Mouse (Mus musculus) c-Kit-positive CD71-positive TER-119-negative erythroid progenitor cells, embryonic 14.5 days (primary cell): ENCODE results near the gene Scg3.
"Not testable (repeated sequence)": the region's sequence is repeated elsewhere in the genome, so short reads cannot be mapped to it uniquely, and the experiment has no call there.

Experiments used
- DNase-seq: peaks from one replicate; pipeline ENCODE4 v3.0.0-alpha.2; 2013; ENCODE audit warnings: low read depth

Scg3 gene

DNA sequence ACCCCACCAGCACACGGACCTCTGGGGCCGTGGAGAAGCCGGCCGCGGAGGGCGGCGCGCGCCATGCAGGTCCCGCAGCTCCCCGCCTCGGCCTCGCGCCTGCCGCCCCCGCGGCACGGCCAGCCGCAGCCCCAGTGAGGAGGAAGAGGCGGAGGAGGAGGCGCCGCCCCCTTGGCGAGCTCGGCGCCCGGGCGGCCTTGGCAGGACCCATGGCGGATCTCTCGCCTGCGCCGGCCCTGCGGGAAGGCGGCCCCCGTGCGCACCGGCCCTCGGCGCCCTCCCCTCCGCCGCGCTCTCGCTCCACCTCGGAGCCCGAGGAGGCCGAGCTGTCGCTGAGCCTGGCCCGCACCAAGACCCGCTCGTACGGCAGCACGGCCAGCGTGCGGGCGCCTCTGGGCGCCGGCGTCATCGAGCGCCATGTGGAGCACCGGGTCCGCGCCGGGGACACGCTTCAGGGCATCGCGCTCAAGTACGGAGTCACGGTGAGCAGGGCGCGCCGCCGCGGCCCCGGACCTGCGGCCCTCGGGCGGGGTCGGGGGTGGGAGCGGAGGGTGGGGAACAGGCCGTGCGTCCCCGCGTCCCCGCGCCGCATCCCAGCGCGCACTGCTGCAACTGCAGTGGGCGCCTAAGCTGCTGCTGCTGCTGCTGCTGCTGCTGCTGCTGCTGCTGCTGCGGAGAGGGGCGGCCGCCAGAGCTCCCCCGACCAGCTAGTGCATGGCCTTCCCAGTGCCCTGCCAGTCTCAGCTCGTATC is 58.1 kb downstream of the Scg3 start, which contains the start of gene Lysmd2:
Gene Lysmd2 (plus strand): TSS at position 186 of the 752 bp plus-strand sequence.
- no peak for DNase-seq

DNA sequence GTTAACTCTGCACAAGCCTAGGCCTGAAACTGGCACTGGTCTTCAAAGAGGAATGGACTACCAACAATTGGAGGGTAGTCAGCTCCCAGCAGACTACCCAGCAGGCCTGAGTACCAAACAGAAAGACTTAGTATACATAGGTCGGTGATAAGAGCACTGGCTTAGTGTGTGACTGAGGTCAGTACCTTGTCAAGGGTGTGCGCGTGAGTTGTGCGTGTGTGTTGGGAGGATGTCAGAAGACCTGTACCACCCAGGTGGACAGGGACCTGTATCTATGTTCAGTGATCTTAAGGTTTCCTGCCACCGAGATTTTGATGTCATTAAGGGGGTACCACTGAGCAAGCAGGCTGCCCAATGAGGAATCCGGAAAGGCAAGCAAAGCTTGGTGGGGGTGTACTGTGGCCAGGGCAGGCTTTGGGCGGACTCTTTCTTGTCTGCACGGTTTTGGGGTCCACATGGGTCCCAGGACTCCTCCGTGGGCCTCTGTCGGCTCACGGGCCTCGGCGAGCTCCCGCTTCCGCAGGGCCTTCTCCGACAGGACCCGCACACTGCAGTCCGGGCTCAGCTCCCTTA is 58.8 kb downstream of the Scg3 start:
- no peak for DNase-seq

DNA sequence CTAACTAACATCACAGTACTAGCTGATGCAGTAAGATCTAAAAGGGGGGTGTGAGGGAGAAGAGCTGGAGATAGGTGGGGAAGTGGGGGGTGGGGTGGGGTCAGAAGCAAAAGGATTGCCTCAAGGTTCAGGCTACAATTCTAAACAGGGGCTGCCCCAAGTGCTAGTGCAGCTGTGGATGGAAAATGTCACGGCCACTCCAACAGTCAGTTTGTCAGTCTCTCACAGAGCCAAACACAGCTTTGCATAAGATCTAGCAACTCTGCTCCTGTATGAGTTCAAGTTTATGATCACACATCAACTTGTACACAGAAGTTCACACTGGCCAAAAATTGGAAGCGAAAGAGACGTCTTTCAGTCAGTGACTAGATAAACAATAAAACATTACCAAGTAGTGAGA is 62.4 kb downstream of the Scg3 start:
- no peak for DNase-seq

DNA sequence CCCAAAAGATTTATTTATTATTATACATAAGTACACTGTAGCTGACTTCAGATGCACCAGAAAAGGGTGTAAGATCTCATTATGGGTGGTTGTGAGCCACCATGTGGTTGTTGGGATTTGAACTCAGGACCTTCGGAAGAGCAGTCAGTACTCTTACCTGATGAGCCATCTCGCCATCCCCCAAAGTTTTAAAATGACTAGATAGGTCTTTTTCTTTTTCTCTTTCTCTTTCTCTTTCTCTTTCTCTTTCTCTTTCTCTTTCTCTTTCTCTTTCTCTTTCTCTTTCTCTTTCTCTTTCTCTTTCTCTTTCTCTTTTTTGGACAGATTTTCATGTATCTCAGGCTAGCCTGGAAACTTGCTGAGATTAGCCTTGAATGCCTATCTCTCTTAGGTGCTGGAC is 64.1 kb downstream of the Scg3 start:
- not testable (repeated sequence) for DNase-seq

DNA sequence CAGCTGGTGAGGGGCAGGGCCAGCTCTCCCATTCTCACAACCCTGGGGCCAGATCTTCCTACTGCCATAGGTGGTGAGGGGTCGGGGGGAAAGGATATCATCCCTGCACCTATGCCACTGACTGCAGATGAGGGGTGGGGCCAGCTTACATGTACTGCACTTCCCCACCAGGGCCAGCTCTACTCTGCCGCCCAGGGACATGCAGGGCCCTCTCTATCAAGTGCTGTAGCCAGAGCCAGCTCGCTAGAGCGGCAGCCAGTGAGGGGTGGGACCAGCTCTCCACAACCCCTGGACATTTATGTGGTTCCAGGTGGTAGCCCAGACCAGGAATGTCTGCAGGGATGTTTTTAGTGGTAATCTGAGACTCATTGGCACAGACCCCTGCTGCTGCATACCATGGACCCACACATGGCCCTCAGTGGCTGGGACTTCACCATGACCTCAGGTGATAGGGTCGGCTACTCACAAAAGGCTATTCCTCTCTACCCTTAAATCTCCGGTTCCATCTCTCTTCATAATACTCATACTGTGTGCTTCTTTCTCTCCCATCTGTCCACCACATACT is 64.9 kb downstream of the Scg3 start:
- no peak for DNase-seq

DNA sequence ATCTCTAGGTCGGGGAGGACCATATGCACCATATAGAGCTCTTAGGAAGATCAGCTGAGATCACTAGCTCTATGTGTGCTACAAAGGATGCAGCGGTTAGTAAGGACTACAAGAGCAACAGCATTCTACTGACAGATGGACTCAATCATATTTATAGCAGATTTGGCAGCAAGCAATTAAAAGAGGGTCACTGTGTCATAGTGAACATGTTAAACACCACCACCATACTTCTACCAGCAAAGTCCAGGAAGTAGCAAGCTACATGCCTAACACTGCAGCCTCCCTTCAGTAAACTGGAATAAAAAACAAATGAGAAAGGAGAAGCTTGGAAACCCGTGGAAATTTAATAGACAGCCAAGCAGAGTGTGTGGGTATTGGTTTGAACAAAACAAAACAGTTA is 67.3 kb downstream of the Scg3 start:
- no peak for DNase-seq

DNA sequence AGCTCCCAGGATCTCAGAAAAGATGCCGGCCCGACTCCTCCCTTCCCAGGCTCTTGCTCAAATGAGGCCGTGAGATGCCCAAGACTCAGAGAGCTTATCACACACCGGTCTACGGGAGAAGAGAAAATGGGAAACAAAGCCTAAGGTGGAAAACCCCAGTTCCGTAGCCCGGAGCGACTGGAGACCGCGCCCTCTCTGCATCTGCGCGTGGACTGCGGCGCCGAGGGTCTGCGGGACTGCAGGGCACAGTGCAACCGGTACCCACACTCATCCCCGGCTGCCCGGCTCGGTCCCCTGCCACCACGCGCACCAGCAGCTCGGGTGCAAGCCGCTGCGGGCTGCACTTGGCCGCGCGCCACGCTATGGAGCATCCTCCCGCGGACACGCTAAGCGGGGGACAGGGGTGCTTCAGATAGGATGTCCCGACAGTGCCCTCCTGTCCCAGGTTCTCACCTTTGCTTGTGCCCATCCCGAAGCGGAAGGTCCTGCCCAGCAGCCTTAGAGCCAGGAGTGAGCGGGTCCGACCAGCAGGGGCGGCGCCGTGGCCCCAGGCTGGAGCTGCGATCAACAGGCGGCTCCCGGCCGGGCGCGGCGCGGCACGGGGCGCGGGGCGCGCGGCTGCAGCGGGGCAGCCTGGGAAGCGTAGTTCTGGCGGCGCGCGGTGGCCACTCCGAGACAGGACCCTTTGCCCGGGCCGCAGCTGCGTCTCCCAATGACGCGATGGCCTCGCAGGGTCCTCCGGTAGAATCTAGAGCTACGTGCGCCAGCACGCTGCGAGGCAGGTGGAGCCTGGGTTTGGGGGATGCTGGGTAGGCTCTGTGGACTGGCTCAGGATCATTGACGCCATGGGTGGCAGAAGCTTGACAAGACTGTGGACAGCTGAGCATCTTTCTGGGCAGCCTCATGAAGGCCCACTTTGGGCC is 73.0 kb downstream of the Scg3 start, which contains the start of gene Tmod2:
Gene Tmod2 (minus strand): TSS at position 755 of the 923 bp plus-strand sequence.
- no peak for DNase-seq

DNA sequence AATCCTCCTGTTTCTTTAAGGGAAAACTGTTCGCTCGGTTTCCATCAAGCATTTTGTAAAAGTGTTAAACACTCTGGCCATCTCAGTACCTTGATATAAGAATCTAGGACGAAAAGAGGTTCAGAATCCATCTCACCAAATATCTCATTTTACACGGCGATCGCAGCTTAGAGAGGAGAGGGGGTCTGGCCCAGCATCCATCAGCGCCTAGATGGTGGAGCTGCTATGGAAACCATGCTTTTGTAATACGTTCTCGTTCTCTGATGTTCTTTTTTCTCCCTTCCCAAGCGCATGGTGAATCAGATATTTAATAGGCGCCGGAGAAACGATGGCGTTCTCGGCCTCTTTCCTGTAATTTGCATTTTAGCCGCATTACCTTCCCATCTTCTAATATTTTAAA is 73.9 kb downstream of the Scg3 start:
- no peak for DNase-seq

DNA sequence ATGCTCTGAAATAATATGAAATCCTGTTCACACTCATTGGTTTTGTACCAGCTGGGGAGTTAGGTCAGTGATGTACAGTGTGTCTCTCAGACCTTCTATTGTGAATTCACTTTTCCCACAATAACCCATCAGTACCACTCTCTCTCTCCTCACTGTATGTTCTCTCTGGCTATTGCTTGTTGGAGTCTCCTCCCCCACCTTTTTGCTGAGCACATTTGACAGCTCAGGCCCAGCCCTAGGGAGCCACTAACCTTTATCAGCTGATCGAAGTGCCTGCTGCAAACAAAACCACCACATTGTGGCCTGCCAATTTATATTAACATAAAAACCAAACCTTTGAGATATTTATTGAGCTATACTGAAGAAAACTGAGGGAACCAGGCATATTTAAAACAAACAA is 74.4 kb downstream of the Scg3 start:
- DNase-seq: no peak

DNA sequence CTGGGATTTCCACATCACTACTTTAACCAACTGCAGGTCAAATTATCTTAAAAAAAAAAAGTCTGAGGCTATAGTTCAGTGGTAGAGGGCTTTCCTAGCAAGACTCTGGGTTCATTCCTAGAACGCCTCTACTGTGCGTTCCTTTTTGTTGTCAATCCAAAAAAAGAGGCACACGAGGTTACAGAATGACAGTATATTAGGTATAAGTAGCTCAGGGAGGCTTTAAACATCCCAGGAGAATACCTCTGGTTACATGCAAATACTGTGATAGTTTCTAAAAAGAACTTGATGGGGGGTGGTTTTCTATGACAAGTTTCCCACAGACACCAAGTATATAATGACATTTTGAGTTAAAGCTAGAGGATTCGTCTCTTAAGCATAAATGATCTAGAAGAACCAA is 76.4 kb downstream of the Scg3 start:
- DNase-seq: no peak

DNA sequence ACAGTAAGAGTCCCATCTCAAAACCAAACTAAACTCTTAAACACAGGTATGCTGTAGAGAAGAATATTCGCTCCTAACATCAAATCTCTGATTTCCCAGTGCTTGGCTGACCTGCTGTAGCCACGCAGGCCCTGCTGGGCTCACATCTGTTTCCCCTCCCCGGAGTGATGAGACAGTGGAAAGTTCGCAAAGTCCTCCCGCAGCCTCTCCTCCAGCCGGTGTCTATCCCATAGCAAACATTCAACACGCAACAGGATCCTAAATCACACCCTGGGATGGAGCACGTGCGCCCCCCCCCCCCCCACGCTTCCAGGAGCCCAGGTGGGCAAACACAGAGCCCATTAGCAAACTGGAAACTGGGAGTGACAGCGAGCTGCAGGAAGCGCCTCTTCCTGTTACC is 82.3 kb downstream of the Scg3 start:
- DNase-seq: no peak

DNA sequence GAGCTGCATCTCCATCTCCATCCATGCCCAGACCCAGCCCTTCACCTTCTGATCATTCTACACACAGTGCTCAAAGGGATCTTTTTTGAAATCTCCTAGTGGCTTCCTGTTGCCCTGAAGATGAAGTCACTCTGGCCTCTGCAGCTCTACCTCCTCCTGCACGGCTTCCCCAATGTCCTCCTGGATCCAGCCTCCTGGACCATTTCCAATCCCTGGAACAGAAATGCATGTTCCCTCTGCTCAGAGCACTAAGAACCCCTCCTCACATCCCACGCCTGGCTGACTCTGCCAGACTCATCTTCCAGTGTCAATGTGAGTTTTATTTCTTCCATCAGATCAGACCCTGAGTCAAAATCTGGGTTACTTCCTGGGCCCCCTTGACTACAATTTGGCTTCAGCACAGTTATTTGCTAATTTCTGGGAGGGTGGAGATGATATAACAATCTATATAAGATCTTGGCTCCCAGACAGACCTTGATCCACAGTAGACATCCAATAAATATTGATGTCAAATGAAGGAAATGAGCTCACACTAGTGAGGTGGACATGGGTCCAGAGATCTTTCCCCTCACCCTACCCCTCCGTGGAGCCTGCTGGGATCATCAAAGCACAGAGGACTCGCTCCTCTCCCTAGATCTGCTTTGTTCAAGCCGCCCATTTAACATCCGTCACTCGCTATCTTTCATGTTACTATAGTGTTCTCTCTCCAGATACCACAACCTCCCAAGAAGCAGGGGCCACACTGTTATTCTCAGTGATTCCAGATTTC is 83.5 kb downstream of the Scg3 start:
- DNase-seq: no peak

DNA sequence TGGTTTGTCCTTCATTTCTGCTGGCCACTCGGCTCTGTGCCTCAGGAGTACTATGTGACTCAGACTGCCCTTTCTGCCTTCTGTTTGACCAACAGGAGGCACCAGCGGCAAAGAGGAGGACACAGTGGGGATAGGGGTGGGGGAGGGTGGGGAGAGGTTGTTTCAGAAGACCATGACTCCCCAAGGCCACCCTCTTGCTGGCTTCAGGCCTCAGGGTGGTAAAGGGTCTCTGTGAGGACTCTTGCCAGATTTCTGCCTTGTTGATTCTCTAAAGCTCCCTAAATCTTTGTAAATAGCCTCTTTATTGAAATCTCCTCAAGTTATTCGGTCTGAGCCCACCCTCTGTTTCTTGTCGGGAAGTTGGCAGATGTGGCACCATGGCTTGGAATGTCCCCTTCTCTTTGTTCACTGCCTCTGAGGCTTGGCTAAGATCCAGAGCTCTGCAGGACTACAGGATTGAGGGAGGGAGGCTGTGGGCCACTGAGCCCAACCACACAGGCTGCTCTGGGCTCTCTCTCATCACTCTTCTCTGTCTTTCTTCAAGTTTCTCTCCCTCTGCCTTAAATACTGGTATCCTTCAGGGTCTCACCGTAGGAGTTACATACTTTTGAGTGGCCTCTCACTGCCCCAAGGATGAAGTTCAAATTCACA is 84.5 kb downstream of the Scg3 start:
- no peak for DNase-seq

DNA sequence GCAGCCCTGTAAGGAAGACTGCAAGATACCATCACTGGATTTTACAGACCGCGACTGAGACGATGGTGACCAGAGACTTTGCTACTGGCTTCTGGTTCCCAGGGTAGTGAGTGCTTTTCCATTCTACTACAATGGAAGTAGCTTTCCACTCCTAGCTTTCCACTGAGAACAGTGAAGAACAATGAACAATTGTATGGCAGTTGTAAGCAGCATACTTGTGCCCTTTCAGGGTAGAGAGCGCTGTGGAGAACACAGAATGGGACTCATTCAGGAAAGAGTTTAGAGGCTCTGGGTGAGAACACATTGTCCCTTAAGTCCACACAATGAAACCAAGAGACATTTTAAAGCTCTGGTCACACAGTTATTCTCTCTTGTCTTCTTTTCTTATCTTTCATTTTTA is 86.3 kb downstream of the Scg3 start:
- DNase-seq: no peak

DNA sequence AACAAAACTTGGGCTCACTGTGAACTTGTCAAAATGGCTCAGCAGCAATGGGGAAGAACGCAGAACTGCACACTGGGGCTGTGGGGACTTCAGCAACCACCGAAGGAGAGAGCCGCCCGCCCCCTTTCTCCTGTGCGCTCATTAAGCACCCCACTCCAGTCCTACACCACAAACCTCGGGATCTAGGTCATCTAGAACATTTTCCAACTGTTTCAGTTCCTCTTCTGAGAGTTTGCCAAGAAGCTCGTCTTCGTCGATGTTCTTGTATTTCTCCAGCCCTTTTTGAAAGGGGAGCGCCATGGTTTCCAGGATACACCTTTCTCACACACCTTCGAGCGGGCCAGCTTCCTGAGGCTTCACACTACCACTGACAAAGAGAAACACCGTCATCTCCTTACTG is 86.8 kb downstream of the Scg3 start:
- DNase-seq: no peak

DNA sequence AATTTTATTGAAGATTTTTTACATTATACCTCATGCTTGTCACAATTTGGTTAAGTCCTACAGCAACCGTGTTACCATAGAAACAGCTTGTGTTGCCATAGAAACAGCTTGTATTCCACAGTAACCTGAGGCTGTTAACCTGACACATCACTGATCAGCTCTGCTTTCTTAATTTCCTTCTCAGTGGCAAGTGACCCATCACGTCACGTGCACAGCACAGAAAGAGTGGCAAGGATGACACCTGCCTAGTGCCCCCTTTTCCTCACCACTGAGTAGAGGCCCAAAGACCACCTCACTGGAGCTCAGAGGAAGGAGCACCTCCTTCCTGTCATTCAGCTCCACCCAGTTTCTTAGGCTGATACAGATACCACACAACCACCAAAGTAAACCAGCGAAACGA is 90.4 kb downstream of the Scg3 start:
- DNase-seq: no peak
